Mouse (Mus musculus) heart, postnatal 14 days (tissue): ENCODE measurements at regions not wholly inside any gene's neighbourhood (a gene's known extent, or its start where the extent isn't known, plus 50 kb on each side); places are given as distances from the start of the nearest gene placed in this dataset.
"Not testable (repeated sequence)": the region's sequence is repeated elsewhere in the genome, so short reads cannot be mapped to it uniquely, and the experiment has no call there.

Source experiments
- DNase-seq, 2 experiments: peaks; one replicate each; pipeline ENCODE4 v3.0.0; 2021 to 2022
- intact Hi-C: fragments of 180-260 bp; cut with DNase I; formaldehyde crosslinking; loops from one replicate; pipeline ENCODE4 v1.15.1; 2025

- no peak for DNase-seq
- intact Hi-C loops = no loop called here
Measured at GRCm38 (mm10) chr4:7247816-7248215, 991.0 kb downstream of the Car8 start.

GRCm38 (mm10) chr4:7247244-7247643 lies 991.6 kb downstream of the Car8 start:
- no peak for DNase-seq
- intact Hi-C loops = no loop called here

GRCm38 (mm10) chr4:7246828-7247227 lies 992.0 kb downstream of the Car8 start:
- no peak for DNase-seq
- intact Hi-C loops = no loop called here

GRCm38 (mm10) chr4:7245653-7246052 lies 993.2 kb downstream of the Car8 start:
- intact Hi-C loops = no loop called here
- DNase-seq = no peak

- intact Hi-C loops = no loop called here
- no peak for DNase-seq
Measured at GRCm38 (mm10) chr4:7237848-7238247, 1001.0 kb downstream of the Car8 start.

GRCm38 (mm10) chr4:7234537-7234936 lies 1004.3 kb downstream of the Car8 start:
- intact Hi-C loops, DNase-seq: not testable (repeated sequence)

GRCm38 (mm10) chr4:7228980-7229379 lies 1009.9 kb downstream of the Car8 start:
- intact Hi-C loops = no loop called here
- DNase-seq = no peak

GRCm38 (mm10) chr4:7222922-7223321 lies 1015.9 kb downstream of the Car8 start:
- intact Hi-C loops = no loop called here

GRCm38 (mm10) chr4:7220426-7220825 lies 1018.4 kb downstream of the Car8 start:
- intact Hi-C loops = no loop called here
- DNase-seq = no peak

More at GRCm38 (mm10) chr4:7222922-7223321, 1015.9 kb downstream of the Car8 start:
- no peak for DNase-seq

- intact Hi-C loops = no loop called here
- DNase-seq = no peak
Measured at GRCm38 (mm10) chr4:7215048-7216030, 1023.5 kb downstream of the Car8 start.

- DNase-seq = no peak
- intact Hi-C loops = no loop called here
Measured at GRCm38 (mm10) chr4:7206987-7207386, 1031.9 kb downstream of the Car8 start.

GRCm38 (mm10) chr4:7201816-7202215 lies 1037.0 kb downstream of the Car8 start:
- intact Hi-C loops = no loop called here
- DNase-seq = no peak

GRCm38 (mm10) chr4:7199941-7200340 lies 1038.9 kb downstream of the Car8 start:
- no peak for DNase-seq
- intact Hi-C loops = no loop called here

- intact Hi-C loops = no loop called here
- no peak for DNase-seq
Measured at GRCm38 (mm10) chr4:7199052-7199451, 1039.8 kb downstream of the Car8 start.

- intact Hi-C loops = no loop called here
- no peak for DNase-seq
Measured at GRCm38 (mm10) chr4:7196570-7196969, 1042.3 kb downstream of the Car8 start.

GRCm38 (mm10) chr4:7195619-7196018 lies 1043.2 kb downstream of the Car8 start:
- intact Hi-C loops = no loop called here
- no peak for DNase-seq

GRCm38 (mm10) chr4:7191912-7192311 lies 1046.9 kb downstream of the Car8 start:
- intact Hi-C loops = no loop called here
- no peak for DNase-seq

GRCm38 (mm10) chr4:7191228-7191627 lies 1047.6 kb downstream of the Car8 start:
- intact Hi-C loops = no loop called here

GRCm38 (mm10) chr4:7175030-7175429 lies 1063.8 kb downstream of the Car8 start:
- no peak for DNase-seq
- intact Hi-C loops = no loop called here

More at GRCm38 (mm10) chr4:7191228-7191627, 1047.6 kb downstream of the Car8 start:
- no peak for DNase-seq

GRCm38 (mm10) chr4:7172528-7173306 lies 1066.1 kb downstream of the Car8 start:
- intact Hi-C loops = no loop called here
- no peak for DNase-seq

- intact Hi-C loops = no loop called here
- DNase-seq = no peak
Measured at GRCm38 (mm10) chr4:7171637-7172417, 1067.0 kb downstream of the Car8 start.
